Mouse (Mus musculus) testis, postnatal 10 days (tissue): ENCODE measurements around the gene Prg3.

Source experiments
- DNase-seq: peaks from one replicate; pipeline ENCODE4 v3.0.0; 2021; ENCODE audit warnings: low spot score

Prg3 gene

DNA sequence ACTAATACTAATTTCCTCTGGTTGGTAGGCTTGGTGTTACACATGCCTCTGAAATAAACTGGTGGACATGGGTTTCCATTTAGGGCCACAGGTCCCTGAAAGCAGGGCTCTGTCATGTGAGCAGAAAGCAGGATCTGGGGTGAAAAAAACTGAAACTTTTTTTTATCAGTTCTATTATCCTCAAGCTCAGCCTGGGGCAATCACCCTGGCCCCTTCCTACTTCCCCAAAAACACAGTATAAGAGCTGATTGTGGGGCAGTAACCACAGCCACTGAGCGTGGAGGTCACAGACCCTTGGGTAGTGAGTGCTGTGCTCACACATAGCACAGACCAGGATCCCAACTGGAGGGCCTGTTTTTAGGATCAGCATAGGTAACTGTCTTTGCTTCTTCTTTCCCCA lies at the start of gene Prg3:
TSS of gene Prg3 (plus strand) at position 286 of the 400 bp plus-strand sequence.
- no peak for DNase-seq

- DNase-seq = no peak
These were observed 49.6 kb upstream of the Prg3 start for GRCm38 (mm10) chr2:84938249-84938946.

DNA sequence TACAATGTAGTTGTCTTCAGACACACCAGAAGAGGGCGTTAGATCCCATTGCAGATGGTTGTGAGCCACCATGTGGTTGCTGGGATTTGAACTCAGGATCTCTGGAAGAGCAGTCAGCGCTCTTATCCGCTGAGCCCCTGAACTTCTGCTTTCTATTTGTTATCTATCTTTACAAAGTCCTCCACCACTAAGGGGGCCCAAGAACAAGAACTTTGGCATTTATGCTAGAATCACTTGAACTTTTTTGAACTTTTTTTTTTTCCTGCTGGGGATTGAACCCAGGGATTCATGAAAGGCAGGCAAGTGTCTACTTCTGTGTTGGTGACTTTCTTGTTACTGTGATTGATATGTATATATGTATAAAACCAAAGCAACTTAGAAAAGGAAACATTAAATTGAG lies 48.7 kb upstream of the Prg3 start:
- DNase-seq = no peak

- no peak for DNase-seq
These were observed 48.3 kb upstream of the Prg3 start for GRCm38 (mm10) chr2:84939711-84940110.

DNA sequence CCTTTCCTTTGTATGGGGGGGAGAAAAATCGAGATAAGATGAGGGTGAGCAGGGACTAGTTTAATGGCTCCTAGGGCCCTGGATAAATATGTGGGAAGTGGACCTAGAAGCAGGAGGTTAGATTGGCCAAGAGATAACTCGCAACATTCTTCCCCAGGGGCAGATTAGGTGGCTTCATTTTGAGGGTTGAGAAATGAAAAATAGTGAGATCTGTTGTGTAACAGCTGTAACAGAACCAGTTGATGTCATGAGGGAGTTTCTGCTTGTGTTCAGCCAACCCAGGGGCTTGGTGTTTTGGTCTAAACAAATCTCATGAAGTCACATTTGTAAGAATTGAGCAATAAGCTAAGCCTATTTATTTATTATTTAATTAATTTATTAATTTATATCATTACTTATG lies 46.7 kb upstream of the Prg3 start:
- no peak for DNase-seq

DNA sequence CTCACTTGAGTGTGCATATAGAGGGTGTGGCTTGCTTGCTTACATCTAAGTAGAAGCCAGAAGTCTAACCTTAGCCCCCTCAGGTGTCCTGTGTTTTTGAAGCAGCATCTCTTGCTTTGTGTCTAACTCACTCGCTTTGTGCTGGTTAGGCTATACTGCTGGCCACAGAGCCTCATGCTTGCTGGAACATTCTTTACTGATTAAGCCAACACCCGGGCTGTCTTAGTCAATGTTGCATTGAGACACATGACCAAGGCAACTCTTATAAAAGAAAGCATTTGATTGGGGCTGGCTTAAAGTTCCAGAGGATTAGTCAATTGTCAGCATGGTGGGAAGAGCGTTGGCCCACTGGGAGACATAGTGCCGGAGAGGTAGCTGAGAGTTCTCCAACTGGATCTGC lies 46.2 kb upstream of the Prg3 start:
- no peak for DNase-seq

- DNase-seq = no peak
These were observed 40.8 kb upstream of the Prg3 start for GRCm38 (mm10) chr2:84947154-84947771.

DNA sequence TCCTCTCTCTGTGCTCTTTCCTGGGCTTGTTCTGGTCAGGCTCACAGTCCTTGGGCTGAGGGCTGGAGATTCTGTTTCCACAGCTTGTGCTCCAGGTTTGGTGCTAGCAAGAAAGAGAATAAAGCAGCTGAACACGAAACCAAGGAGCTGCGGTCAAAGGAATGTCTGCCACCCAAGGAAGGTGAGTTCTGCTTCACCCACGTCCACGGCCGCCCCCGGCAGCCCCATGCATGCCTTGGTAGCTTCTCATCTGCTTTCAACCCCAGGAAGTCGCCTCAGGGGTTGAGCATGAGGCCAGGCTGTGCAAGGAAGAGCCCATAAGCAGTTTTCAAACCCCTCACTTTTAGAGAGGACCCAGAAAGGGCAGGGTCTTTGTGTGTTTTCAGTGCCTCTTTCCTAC lies 39.8 kb upstream of the Prg3 start:
- no peak for DNase-seq

- no peak for DNase-seq
These were observed 39.3 kb upstream of the Prg3 start for GRCm38 (mm10) chr2:84948721-84949120.

DNA sequence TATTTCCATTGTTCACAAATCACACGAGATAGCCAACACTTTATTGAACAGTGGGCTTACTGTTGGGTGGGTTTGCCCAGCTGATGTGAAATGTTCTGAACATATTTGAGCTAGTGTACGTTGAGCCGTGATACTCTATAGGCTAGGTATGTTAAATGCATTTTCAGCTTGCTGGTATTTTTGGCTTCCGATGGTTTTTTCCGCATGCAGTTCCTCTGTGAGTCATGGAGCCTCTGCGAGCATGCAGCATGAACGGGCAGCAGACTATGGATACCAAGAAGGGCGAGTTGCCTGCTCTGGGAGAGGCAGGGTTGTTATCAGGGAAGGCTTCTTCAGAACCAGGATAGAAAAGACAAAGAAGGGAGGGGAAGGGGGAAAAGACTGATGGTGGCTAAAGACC lies 37.0 kb upstream of the Prg3 start:
- no peak for DNase-seq

DNA sequence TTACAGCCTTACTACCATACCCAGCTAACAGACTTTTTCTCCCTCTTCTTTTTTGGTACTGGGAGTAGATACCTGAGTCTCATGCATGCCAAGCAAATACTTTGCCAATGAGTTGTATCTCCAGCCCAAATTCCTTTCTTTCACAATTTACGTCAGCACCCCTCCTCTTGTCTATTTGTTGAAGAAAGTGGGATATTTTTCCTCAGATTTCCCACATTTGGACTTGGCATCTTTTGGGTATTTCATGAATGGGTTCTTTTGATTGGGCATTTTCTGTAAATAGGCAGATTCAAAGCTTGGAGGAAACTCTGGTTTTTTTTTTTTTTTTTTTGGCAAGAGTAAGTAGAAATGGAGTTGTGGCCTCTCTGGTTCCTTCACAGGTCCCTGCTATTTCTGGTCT lies 35.8 kb upstream of the Prg3 start:
- DNase-seq = no peak

- no peak for DNase-seq
These were observed 35.3 kb upstream of the Prg3 start for GRCm38 (mm10) chr2:84952693-84953092.

- no peak for DNase-seq
These were observed 32.6 kb upstream of the Prg3 start for GRCm38 (mm10) chr2:84955435-84955834.

GRCm38 (mm10) chr2:84956274-84956673 lies 31.7 kb upstream of the Prg3 start:
- DNase-seq = peak; percentile 67

- no peak for DNase-seq
These were observed 29.3 kb upstream of the Prg3 start for GRCm38 (mm10) chr2:84958588-84959264.

- no peak for DNase-seq
These were observed 26.7 kb upstream of the Prg3 start for GRCm38 (mm10) chr2:84961300-84961699.

DNA sequence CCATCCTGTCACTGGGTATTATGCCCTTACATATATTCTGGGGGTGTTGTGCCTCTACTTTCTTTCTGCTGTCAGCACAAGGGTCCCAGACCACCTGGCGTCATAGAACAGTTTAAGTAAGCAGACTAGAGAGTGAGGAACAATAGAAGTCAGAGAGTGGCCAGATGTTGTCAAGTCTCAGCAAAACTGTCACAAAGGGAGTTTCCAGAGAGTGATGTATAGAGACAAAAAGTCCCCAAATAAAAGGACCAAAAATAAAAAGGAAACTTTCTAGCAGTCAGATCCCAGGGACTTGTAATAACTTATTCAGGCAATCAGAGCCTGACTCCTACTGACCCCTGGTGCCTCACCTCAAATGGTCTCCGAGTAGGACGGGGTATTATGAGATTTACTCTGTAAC lies 26.1 kb upstream of the Prg3 start:
- DNase-seq = no peak

- DNase-seq = no peak
These were observed 25.0 kb upstream of the Prg3 start for GRCm38 (mm10) chr2:84962906-84963507.

GRCm38 (mm10) chr2:84964111-84964801 lies 23.8 kb upstream of the Prg3 start:
- no peak for DNase-seq

- DNase-seq = no peak
These were observed 20.6 kb upstream of the Prg3 start for GRCm38 (mm10) chr2:84967318-84967991.

GRCm38 (mm10) chr2:84975580-84975979 lies 12.4 kb upstream of the Prg3 start:
- DNase-seq = no peak

DNA sequence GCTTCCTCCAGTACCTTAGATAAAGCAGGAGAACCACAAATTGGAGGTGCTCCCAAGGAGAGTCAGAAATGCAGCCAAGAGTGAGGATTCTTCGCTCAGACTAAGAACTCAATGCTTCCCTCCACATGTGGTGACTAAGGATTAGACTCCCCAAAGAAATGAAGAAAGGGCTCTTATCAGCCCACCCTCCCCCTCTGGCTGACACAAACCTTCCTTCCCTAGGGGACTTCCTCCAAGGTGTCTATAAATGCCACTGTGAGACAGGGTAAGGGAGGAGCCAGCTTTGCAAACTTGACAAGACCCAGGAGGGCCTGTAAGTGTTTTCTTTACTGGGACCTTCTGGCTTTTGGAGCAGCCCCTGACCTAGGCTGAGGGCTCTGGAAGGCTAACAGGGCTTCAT lies 7.8 kb upstream of the Prg3 start, which contains the start of gene Prg2:
TSS of gene Prg2 (plus strand) at position 274 of the 400 bp plus-strand sequence.
- no peak for DNase-seq
